Mouse (Mus musculus): Measurements from ENCODE around the gene Ets2.
"Not testable (repeated sequence)": the region's sequence is repeated elsewhere in the genome, so short reads cannot be mapped to it uniquely, and the experiment has no call there.

Gene Ets2

GRCm38 (mm10) chr16:95696599-95696998, 5.3 kb upstream of the Ets2 start:
- in situ Hi-C loops (cut with MseI, MboI) = no loop called here

- in situ Hi-C loops (cut with MseI, MboI) = no loop called here
Observed at GRCm38 (mm10) chr16:95699721-95700120, 2.2 kb upstream of the Ets2 start.

- in situ Hi-C loops (cut with MseI, MboI) = no loop called here
Observed at GRCm38 (mm10) chr16:95700224-95700623, 1.7 kb upstream of the Ets2 start.

DNA sequence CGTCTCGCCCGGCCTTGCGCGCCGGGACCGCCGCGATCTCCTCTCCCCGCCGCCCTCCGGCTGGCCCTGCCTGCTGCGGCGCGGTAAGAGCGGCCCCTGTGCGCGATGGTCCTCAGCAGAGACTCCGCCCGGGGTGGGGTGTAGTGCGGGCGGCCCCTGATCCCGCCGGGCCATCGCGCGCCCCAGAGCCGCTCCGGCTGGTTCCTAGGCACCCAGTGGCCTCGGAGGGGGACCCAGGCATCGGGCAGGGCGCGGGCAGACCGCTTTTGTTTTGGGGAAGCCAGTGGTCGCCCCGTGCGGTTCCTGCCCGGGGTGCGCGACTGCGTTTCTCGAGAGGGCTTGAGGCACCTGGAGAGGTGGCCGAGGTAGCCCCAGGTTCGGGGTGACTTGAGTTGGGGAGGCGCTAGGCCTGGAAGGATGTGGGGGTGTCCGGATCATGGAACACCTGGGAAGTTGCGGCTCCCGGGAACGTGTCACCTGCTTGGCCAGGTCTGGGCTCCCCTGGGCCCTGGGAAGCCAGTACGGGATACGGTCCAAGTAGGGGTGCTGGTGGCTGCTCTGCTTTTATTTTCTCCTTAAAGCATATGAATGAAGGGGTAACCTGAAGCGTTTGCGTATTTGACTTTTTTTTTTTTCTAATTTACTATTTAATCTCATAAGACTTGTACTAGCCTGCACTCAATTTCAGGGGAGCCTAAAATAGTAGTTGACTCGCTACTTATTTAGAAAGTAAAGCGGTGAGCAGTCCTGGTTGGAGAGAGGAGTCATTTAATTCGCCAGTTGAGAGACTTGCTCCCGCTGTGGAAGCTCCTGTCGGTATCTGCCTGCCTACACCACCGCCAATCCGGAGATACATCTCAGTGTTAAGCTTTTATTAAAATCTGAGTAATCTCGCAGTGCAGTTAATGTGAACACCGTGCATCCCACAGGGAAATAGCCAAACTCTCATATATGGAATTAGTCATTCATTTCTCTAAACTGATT, 979 bp downstream of the Ets2 start:
- in situ Hi-C loops (cut with MseI, MboI) = no loop called here

GRCm38 (mm10) chr16:95703958-95704357, 2.1 kb downstream of the Ets2 start:
- in situ Hi-C loops (cut with MseI, MboI) = no loop called here

- in situ Hi-C loops (cut with MseI, MboI) = no loop called here
Observed at GRCm38 (mm10) chr16:95704662-95705330, 2.9 kb downstream of the Ets2 start.

GRCm38 (mm10) chr16:95705771-95706170, 3.9 kb downstream of the Ets2 start:
- in situ Hi-C loops (cut with MseI, MboI) = no loop called here

DNA sequence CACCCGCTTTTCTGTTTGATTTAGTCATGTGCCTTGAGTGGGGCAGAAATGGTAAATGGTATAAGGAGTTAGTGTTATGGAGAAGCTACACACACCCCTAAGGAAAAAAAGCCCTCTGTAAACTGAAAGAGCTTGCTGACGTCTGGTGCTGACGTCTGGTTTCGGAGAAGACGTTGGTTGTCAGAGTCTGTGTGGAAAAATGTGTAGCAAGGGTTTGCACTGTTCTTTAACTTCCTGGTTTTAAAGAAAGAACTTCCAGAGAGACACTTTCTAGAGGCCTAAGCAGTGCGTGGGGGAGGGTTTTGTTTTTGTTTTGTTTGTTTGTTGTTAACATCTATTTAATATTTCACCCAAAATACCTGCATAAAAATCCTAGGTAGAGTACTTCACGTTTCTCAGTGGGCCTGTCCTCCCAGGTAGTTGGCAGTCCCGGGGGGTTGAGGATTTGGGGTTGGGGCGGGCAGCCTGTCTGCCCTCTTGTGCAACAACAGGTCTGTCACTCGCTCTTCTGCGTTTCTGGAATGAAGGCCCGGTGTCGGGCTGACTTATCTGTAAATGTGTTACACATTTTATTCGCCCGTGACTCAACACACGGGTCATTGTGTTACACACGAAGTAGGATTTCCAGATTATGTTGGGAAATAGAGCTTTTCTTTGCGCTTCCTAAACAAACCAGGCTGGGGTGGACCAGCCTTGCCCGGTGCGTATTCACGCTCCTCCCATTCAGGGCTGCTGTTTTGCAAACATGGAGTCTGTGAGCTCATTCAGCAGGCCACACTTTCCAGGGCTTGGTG, 6.5 kb downstream of the Ets2 start:
- in situ Hi-C loops (cut with MseI, MboI) = no loop called here

- in situ Hi-C loops (cut with MseI, MboI) = no loop called here
Observed at GRCm38 (mm10) chr16:95709175-95709574, 7.3 kb downstream of the Ets2 start.

DNA sequence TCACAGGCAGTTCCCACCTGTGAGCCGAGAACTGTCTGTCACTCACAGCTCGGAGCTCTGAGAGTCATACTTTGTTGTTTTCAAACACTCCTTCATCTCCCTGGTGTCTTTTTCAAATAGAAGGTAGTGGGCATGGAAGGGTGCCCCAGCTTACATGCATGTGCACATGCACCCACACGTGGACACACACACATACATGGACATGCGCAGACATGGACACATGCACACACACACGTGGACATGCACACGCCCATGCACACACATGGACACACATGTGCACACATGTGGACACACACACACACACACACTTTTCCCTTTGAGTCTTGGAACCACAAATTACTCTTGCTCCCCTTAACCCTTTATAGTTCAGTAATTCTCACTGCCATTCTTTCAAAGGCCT, 8.3 kb downstream of the Ets2 start:
- in situ Hi-C loops (cut with MseI, MboI) = no loop called here

DNA sequence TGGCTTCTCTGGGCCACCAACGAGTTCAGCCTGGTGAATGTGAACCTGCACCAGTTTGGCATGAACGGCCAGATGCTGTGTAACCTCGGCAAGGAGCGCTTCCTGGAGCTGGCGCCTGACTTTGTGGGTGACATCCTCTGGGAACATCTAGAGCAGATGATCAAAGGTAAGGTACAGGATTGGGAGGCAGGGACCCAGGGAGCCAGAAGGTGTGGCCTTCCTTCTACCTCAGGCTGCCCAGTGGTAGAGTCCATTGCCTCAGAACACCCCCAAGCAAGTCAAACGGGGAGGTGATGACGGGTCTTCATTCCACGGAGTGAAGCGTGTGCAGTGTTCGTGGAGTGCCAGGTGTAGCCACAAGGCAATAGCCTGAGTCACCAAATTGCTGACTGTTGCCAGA, 10.2 kb downstream of the Ets2 start:
- in situ Hi-C loops (cut with MseI, MboI) = no loop called here

- in situ Hi-C loops (cut with MseI, MboI) = not testable (repeated sequence)
Observed at GRCm38 (mm10) chr16:95713077-95713476, 11.2 kb downstream of the Ets2 start.

GRCm38 (mm10) chr16:95715026-95715425, 13.2 kb downstream of the Ets2 start:
- in situ Hi-C loops (cut with MseI, MboI) = no loop called here

DNA sequence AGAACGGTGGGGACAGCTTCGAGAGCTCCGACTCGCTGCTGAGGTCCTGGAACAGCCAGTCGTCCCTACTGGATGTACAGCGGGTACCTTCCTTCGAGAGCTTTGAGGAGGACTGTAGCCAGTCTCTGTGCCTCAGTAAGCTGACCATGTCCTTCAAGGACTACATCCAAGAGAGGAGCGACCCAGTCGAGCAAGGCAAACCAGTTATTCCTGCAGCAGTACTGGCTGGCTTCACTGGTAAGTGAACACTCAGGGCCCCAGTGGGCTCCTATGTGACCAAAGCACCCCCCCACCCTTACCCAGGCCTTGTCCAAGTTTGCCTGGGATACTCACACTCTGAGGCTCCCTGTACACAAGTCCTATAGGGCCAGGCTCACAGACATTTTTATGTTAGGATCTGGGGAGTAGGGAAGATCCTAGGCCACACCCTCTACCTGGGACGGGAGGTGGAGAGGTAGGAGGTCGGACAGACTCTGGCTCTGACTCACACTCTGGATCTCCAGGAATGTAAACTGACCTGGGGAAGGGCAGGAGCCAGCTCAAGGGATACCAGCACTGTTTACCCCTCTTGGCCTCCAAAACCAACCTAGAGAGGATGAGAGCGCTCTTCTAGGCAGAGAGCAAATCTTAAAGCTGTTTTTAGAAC, 14.3 kb downstream of the Ets2 start:
- in situ Hi-C loops (cut with MseI, MboI) = no loop called here

- in situ Hi-C loops (cut with MseI, MboI) = no loop called here
Observed at GRCm38 (mm10) chr16:95717631-95718030, 15.8 kb downstream of the Ets2 start.

- in situ Hi-C loops (cut with MseI, MboI) = no loop called here
Observed at GRCm38 (mm10) chr16:95718119-95718518, 16.2 kb downstream of the Ets2 start.

- in situ Hi-C loops (cut with MseI, MboI) = no loop called here
Observed at GRCm38 (mm10) chr16:95720532-95720931, 18.7 kb downstream of the Ets2 start.

GRCm38 (mm10) chr16:95724251-95724650, 22.4 kb downstream of the Ets2 start:
- in situ Hi-C loops (cut with MseI, MboI) = no loop called here

DNA sequence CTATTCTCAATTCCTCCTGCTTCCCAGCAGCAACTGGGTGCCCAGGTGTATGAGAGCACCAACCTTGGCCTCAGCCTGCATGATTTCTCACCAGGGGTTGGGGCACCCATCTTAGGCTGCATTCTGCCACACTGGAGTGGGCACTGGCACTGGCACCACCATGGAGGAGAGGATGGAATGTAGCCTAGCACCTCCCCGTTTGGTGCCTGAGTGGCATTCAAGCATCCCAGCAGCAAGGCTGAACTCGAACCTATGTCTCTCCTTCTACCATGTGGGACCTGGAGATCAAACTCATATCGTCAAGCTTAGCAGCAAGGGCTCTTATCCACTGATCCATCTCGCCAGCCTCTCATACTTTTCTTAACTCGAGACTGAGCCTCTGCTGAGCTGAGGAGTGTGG, 22.9 kb downstream of the Ets2 start:
- in situ Hi-C loops (cut with MseI, MboI) = no loop called here

DNA sequence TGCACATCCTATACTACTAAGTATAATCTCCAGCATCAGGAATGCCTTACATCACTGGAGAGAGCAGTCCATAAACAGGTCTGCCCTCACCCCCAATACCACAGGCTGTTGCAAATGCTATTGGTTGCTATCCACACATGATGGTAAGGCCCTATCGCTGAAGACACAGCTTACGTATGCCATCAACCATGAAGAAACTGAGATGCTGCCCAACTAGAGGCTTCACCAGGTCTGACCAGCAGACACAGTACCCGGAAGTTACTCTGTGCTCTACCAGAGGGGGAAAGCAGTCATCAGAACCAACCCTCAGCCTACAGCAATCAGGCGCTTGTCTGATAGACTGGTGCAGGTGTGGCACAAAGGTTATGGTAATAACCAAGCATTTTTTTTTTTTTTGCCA, 24.9 kb downstream of the Ets2 start:
- in situ Hi-C loops (cut with MseI, MboI) = no loop called here

Data from mouse trophoblast stem cell (cell line).